Mouse (Mus musculus) midbrain, embryonic 12.5 days (tissue): Measurements from ENCODE around the gene Lcn10. TPM values are rescaled to one million over a fixed set of nuclear protein-coding genes. Genes with fewer than 3 reads are reported as not detected.
A peak's percentile ranks its signal among the peaks of the same experiment; 100 is the strongest.
"Not testable (repeated sequence)": the region's sequence is repeated elsewhere in the genome, so short reads cannot be mapped to it uniquely, and the experiment has no call there.

Experiments
- ATAC-seq: fragments of 200-750 bp; cut with Nextera tagmentation; 2 replicates; pipeline ENCODE4 v1.8.0; 2017; ENCODE audit warnings: low read depth, moderate TSS enrichment, moderate library complexity; ENCODE audit not compliant: low FRiP score
- H3K27ac ChIP-seq: fragments of 300-500 bp; sonication (generic); replicated peaks from 2 replicates; pipeline ENCODE4 v1.5.1; 2016; ENCODE audit warnings: mild to moderate bottlenecking
- H3K27me3 ChIP-seq: fragments of 300-500 bp; sonication (generic); 2 replicates; pipeline ENCODE4 v1.6.1; 2016; ENCODE audit warnings: mild to moderate bottlenecking
- H3K36me3 ChIP-seq: fragments of 300-500 bp; sonication (generic); 2 replicates; pipeline ENCODE4 v1.6.1; 2016
- H3K4me1 ChIP-seq: fragments of 300-500 bp; sonication (generic); 2 replicates; pipeline ENCODE4 v1.6.1; 2016
- H3K4me2 ChIP-seq: fragments of 300-500 bp; sonication (generic); replicated peaks from 2 replicates; pipeline ENCODE4 v1.6.1; 2016; ENCODE audit warnings: mild to moderate bottlenecking, moderate library complexity
- H3K4me3 ChIP-seq: fragments of 300-500 bp; sonication (generic); 2 replicates; pipeline ENCODE4 v1.5.1; 2016; ENCODE audit warnings: mild to moderate bottlenecking
- H3K9ac ChIP-seq: fragments of 300-500 bp; sonication (generic); replicated peaks from 2 replicates; pipeline ENCODE4 v1.6.1; 2016; ENCODE audit warnings: mild to moderate bottlenecking, moderate library complexity
- H3K9me3 ChIP-seq: fragments of 300-500 bp; sonication (generic); 2 replicates; pipeline ENCODE4 v1.6.1; 2016; ENCODE audit warnings: mild to moderate bottlenecking
- WGBS: fragments of 180-500 bp; shearing (Covaris S2); methylation state at CpG from one replicate; pipeline ENCODE4 v1.1.7; 2016; 5-methylcytosine and 5-hydroxymethylcytosine counted together
- polyA plus RNA-seq: library from polyadenylated mRNA; unstranded; fragments of >200 nt; fragmentation: Nextera tagmentation; extraction: Ambion mirVana; gene quantifications from 2 replicates; pipeline ENCODE4 v1.2.1, GENCODE M21; 2016

The Lcn10 gene
- polyA plus RNA-seq, 1 experiment from 2014 or later, result not detected

DNA sequence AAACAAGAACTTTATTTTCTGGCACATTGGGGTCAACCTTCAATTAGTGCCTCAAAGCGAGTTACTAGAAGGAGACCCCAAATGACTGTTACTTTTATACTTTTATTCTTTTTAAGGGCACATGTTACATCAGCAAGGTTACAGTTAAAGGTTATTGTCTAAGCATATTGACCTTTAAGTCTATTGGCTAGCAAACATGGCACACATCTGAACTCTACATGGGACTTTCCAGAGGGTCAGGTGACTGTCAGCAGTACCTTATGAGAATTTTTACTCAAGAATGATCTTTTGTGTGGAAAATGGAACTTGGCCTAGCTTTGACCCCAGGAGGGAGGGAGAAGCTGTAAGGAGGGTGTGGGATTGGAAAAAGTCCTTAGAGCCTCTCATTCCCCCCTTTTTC, 16.0 kb upstream of the Lcn10 start:
- ATAC-seq, result no peak
- H3K36me3 ChIP-seq, result no peaks in the 10 kb centered on the region
- 68% methylated on average over 1 of the region's 1 CpGs for WGBS

DNA sequence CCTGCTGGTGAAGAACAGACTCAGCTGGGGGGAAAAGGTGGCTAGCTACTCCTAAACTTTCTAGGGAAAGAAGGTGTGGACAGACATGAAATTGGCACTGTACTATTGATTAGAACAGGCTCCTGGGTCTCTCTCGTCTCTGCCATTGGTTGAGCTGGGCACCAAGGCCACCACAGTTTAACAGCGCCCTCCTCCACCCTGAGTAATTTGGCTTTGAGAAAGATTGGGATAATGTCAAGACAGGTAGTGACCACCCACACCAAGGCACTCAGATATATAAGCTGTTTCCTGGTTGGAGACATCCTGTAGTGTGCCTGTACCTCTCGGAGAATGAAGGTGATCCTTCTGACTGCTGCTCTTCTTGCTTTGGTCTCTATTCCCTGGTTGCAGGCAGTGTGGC, 6.0 kb upstream of the Lcn10 start, which contains the start of gene Lcn6:
Gene Lcn6 (plus strand): TSS at position 301 of the 400 bp plus-strand sequence.
- no peaks in the 10 kb centered on the region for H3K36me3 ChIP-seq
- H3K4me1 ChIP-seq, result no peaks in the 10 kb centered on the region
- no peak within 1 kb of the TSS for H3K27ac ChIP-seq
- no peaks in the 10 kb centered on the region for H3K27me3 ChIP-seq
- H3K4me2 ChIP-seq, result no peak within 1 kb of the TSS
- no peak for ATAC-seq
- 89% methylated on average over 3 of the region's 3 CpGs for WGBS
- H3K9ac ChIP-seq, result no peak within 1 kb of the TSS
- no peaks in the 10 kb centered on the region for H3K9me3 ChIP-seq
- no peak within 1 kb of the TSS for H3K4me3 ChIP-seq

More for the DNA sequence above, 16.0 kb upstream of the Lcn10 start:
- Histone ChIP-seq H3K9ac (no peak overlapping the region), H3K27me3 (no peaks in the 10 kb centered on the region), H3K27ac (no peak overlapping the region), H3K4me1 (no peaks in the 10 kb centered on the region), H3K4me3 (no peak overlapping the region), H3K9me3 (no peaks in the 10 kb centered on the region), H3K4me2 (no peak overlapping the region)

GRCm38 (mm10) chr2:25679559-25679958, 3.0 kb upstream of the Lcn10 start:
- Histone ChIP-seq H3K27ac (no peak overlapping the region), H3K9ac (no peak overlapping the region), H3K4me3 (no peak overlapping the region), H3K4me1 (no peaks in the 10 kb centered on the region), H3K4me2 (no peak overlapping the region), H3K27me3 (no peaks in the 10 kb centered on the region), H3K9me3 (no peaks in the 10 kb centered on the region), H3K36me3 (no peaks in the 10 kb centered on the region)
- WGBS, result 90% methylated on average over 6 of the region's 6 CpGs
- no peak for ATAC-seq

- WGBS, result 55% methylated on average over 2 of the region's 4 CpGs
These were observed 4.4 kb downstream of the Lcn10 start for GRCm38 (mm10) chr2:25686941-25687340.

DNA sequence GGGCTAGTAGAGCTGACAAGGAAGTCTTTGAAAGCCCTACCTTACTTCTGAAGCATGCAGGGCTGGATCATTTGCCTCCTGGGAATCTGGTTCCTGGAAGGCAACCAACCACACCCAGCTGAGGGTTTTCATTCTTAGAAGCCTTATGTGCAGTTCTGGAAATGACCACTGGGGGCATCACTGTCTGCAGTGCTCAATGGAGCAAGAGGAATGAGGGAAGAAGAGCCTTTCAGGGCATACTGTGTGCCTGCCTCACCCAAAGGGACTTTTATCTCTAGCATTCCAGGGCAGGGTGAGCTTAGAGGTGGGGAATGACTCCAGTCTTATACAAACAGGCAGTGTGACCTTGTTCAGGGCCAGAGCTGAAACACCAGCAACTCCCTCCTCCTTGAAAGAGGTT, 12.1 kb downstream of the Lcn10 start:
- Histone ChIP-seq H3K4me1 (no peaks in the 10 kb centered on the region), H3K36me3 (no peaks in the 10 kb centered on the region), H3K27ac (no peak overlapping the region), H3K4me3 (no peak overlapping the region), H3K9ac (no peak overlapping the region), H3K4me2 (no peak overlapping the region), H3K9me3 (no peaks in the 10 kb centered on the region), H3K27me3 (no peaks in the 10 kb centered on the region)
- ATAC-seq, result no peak

More at GRCm38 (mm10) chr2:25686941-25687340, 4.4 kb downstream of the Lcn10 start:
- Histone ChIP-seq H3K27ac (no peak overlapping the region), H3K36me3 (no peaks in the 10 kb centered on the region), H3K9me3 (no peaks in the 10 kb centered on the region), H3K4me3 (no peak overlapping the region), H3K4me2 (no peak overlapping the region), H3K4me1 (no peaks in the 10 kb centered on the region), H3K27me3 (no peaks in the 10 kb centered on the region), H3K9ac (no peak overlapping the region)
- no peak for ATAC-seq

GRCm38 (mm10) chr2:25696951-25697350, 14.4 kb downstream of the Lcn10 start:
- H3K27me3 ChIP-seq, result no peaks in the 10 kb centered on the region
- no peak overlapping the region for H3K27ac ChIP-seq
- no peak for ATAC-seq
- H3K4me3 ChIP-seq, result no peak overlapping the region
- WGBS, result 73% methylated on average over 4 of the region's 4 CpGs
- no peaks in the 10 kb centered on the region for H3K9me3 ChIP-seq
- H3K36me3 ChIP-seq, result no peaks in the 10 kb centered on the region
- no peaks in the 10 kb centered on the region for H3K4me1 ChIP-seq
- no peak overlapping the region for H3K9ac ChIP-seq
- no peak overlapping the region for H3K4me2 ChIP-seq

DNA sequence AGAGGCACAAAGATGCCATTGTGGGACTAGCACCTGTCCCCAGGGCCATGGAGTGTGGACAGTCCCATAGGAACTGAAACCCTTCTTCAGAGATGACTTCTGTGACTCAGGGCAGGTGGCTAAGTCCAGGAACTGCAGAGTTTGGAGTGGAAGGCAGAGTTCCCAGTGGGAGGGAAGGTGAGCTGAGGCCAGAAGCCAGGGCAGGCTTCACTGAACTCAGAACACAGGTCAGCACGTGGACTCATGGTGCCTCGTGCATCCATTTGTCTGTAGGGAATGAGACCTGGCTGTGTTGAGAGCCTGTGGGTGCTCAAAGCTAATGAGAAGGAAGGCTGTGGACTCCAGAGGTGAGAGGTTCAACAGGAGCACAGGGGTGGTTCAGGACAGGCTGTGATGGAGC, 16.2 kb downstream of the Lcn10 start:
- Histone ChIP-seq H3K9ac (no peak overlapping the region), H3K9me3 (no peaks in the 10 kb centered on the region), H3K27me3 (no peaks in the 10 kb centered on the region), H3K27ac (no peak overlapping the region), H3K4me2 (no peak overlapping the region), H3K4me3 (no peak overlapping the region), H3K36me3 (no peaks in the 10 kb centered on the region), H3K4me1 (no peaks in the 10 kb centered on the region)
- no peak for ATAC-seq
- 87% methylated on average over 2 of the region's 2 CpGs for WGBS

DNA sequence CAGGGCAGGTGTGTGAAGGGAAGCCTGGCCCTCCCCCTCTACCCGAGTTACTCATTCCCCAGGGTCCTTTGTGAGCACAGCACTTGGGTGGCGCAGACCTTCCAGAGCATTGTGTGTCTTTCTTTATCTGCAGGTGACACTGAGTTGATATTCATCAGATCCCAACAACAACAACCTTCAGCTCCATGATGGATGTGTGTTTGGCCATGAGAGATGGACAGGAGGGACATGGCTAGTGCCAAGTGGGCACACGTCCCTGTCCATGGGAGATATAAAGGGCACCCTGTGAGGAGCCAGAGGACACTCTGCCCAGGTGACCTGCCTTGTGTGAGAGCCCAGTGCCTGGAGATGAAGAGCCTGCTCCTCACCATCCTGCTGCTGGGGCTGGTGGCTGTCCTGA, 17.2 kb downstream of the Lcn10 start, which contains the start of gene Obp2a:
Gene Obp2a (plus strand): TSS at position 301 of the 400 bp plus-strand sequence.
- not testable (repeated sequence) for H3K4me3 ChIP-seq, ATAC-seq, H3K36me3 ChIP-seq, H3K27ac ChIP-seq, H3K9ac ChIP-seq, H3K4me1 ChIP-seq, H3K27me3 ChIP-seq, H3K4me2 ChIP-seq, H3K9me3 ChIP-seq
- 75% methylated on average over 3 of the region's 3 CpGs for WGBS

DNA sequence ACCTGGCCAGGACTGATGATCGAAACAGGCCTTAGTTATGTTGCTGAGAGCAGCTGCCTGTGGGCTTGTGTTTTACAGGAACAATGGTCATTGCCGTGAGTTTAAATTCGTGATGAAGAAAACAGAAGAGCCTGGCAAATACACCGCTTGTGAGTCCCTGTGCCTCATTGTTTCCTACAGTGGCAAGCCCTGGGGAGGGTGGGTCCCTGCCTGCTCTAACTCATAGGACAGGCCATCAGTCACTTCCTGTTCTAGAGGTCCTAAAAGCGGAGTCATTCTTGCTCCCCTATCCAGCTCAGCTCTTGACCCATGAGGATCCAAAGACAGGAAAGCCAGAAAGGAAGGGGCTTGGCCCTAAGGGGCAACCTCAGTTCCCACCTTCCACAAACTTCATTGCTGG, 18.5 kb downstream of the Lcn10 start:
- ATAC-seq, result no peak
- Histone ChIP-seq H3K4me1 (no peaks in the 10 kb centered on the region), H3K9me3 (no peaks in the 10 kb centered on the region), H3K4me2 (no peak overlapping the region), H3K27ac (no peak overlapping the region), H3K27me3 (no peaks in the 10 kb centered on the region), H3K36me3 (no peaks in the 10 kb centered on the region), H3K9ac (no peak overlapping the region), H3K4me3 (no peak overlapping the region)
- 90% methylated on average over 5 of the region's 5 CpGs for WGBS

DNA sequence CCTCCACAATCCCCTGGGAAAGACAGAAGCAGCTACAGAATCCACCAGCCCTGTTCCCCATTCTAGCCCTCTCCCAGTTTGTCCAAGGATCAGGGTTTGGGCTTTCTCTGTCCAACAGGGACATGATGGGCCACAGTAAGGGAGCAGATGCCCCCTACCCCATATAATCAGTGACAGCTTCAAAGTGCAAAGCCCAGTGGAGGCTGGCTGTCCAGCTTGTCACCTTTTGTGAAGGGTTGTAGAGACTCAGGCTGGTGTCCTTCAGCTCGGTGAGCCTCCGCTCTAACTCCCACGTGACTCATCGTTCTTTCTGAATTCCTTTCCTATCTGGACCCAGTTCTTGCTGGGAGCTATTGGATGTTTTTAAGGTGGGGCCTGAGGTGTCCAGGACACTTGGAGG, 21.2 kb downstream of the Lcn10 start:
- no peak for ATAC-seq
- no peak overlapping the region for H3K4me3 ChIP-seq
- no peak overlapping the region for H3K27ac ChIP-seq
- H3K9ac ChIP-seq, result no peak overlapping the region
- no peak overlapping the region for H3K4me2 ChIP-seq
- H3K4me1 ChIP-seq, result peaks cover 9% of the 10 kb centered on the region
- no peaks in the 10 kb centered on the region for H3K36me3 ChIP-seq
- H3K27me3 ChIP-seq, result no peaks in the 10 kb centered on the region
- no peaks in the 10 kb centered on the region for H3K9me3 ChIP-seq
- 87% methylated on average over 4 of the region's 4 CpGs for WGBS

- Histone ChIP-seq H3K36me3 (no peaks in the 10 kb centered on the region), H3K9ac (peak within 1 kb of the TSS; percentile 83), H3K4me1 (peaks cover 10% of the 10 kb centered on the region), H3K27me3 (no peaks in the 10 kb centered on the region), H3K27ac (peak within 1 kb of the TSS; percentile 83), H3K4me3 (peak within 1 kb of the TSS; percentile 78), H3K9me3 (no peaks in the 10 kb centered on the region), H3K4me2 (peak within 1 kb of the TSS; percentile 81)
- ATAC-seq, result peak; percentile 91
- under 1% methylated on average over 78 of the region's 78 CpGs for WGBS
These were observed 24.3 kb downstream of the Lcn10 start, which contains the start of gene Bmyc for GRCm38 (mm10) chr2:25706643-25707481. Bmyc (plus strand) TSS chr2:25706739.

- H3K4me2 ChIP-seq, result 0 out of 2 replicates have a peak overlapping the region, but pooled peaks have one; percentile 21
- H3K9me3 ChIP-seq, result no peaks in the 10 kb centered on the region
- no peaks in the 10 kb centered on the region for H3K27me3 ChIP-seq
- no peak for ATAC-seq
- H3K4me1 ChIP-seq, result peaks cover 10% of the 10 kb centered on the region
- WGBS, result 80% methylated on average over 2 of the region's 2 CpGs
- H3K27ac ChIP-seq, result no peak overlapping the region
- no peaks in the 10 kb centered on the region for H3K36me3 ChIP-seq
- no peak overlapping the region for H3K9ac ChIP-seq
- H3K4me3 ChIP-seq, result no peak overlapping the region
These were observed 25.6 kb downstream of the Lcn10 start for GRCm38 (mm10) chr2:25708121-25708520.
